In the genomic region with DNA sequence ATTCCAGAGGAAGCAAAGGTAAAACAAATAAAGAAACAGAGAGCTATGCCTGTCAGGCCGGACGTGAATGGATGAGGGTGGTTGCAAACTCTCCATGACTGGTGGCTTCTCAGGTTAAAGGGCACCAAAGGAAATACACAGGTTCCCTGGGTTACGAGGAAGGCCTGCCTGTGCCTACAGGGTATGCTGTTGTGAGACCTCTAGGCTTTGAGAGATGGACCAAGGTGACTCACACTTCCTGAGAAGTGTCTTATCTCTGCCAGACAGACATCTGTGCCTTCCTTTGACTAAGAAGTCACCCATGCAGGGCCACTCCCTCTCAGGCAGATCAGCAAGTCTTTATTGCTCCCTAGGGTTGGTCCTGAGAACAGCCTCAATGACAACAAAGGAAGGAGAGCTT, we compare ENCODE assay signal across 14 mouse cellular contexts. TPM values are rescaled to one million over a fixed set of nuclear protein-coding genes. Genes with fewer than 3 reads are reported as not detected.
A peak's percentile ranks its signal among the peaks of the same experiment; 100 is the strongest.
DNase-seq lines count a peak whose midpoint lies in the region; ATAC-seq and TF ChIP-seq lines count a peak whose summit lies in the region.
"Had no signal": no experiment of that assay in that cellular context is flagged by ENCODE, and none has a peak within 500 bp of the region (broad histone marks: within the 10 kb centered on the region; RNA-seq: fewer than 3 reads in every experiment).

No protein-coding gene starts in this region.

- no peaks in the 10 kb centered on the region for H3K36me3 ChIP-seq in heart, embryonic 14.5 days (ENCODE audit: control insufficient read depth, insufficient read depth, low read length)
- H3K36me3 ChIP-seq in kidney, postnatal 0 days (ENCODE audit: insufficient read depth, low read length): no peaks in the 10 kb centered on the region
- H3K36me3 ChIP-seq in midbrain, postnatal 0 days (ENCODE audit: insufficient read depth, low read length): no peaks in the 10 kb centered on the region

- H3K4me3 ChIP-seq in heart, embryonic 14.5 days (ENCODE audit: control insufficient read depth in 1 of 2, insufficient read depth in 1 of 2, low read depth in 1 of 2, low read length in 2 of 2): no peak overlapping the region
- no peak overlapping the region for H3K4me3 ChIP-seq in kidney, postnatal 0 days (replicated peaks; ENCODE audit: low read depth, low read length)
- no peak overlapping the region for H3K4me3 ChIP-seq in midbrain, postnatal 0 days (ENCODE audit: low read depth, low read length)
- H3K4me3 ChIP-seq: myocyte had no signal

- no peak for DNase-seq in heart, adult 8-10 months (ENCODE audit: low spot score)
- peak; percentile 63 for DNase-seq in ZHBTc4 (ENCODE audit: low read depth, low spot score)
- DNase-seq in kidney, postnatal 0 days (ENCODE audit: low spot score): peak; percentile 69
- peak; percentile 66 for DNase-seq in lung, postnatal 25 days (ENCODE audit: low spot score)
- no peak for DNase-seq in cerebellum, postnatal 25 days
- DNase-seq in left cerebral cortex, adult 18-20 months (ENCODE audit: low spot score in 2 of 2): no peak
- DNase-seq in midbrain, postnatal 0 days (ENCODE audit: low spot score): no peak
- DNase-seq: cerebellum, adult 9-10 months; thymus, postnatal 36 days had no signal

- no peak overlapping the region for H3K27ac ChIP-seq in heart, embryonic 14.5 days (replicated peaks in 1 of 2; ENCODE audit: control insufficient read depth in 1 of 2, insufficient read depth in 1 of 2, low read depth in 2 of 2, low read length in 2 of 2)
- no peak overlapping the region for H3K27ac ChIP-seq in kidney, postnatal 0 days
- H3K27ac ChIP-seq in midbrain, postnatal 0 days (ENCODE audit: low read depth, low read length): no peak overlapping the region

- no peaks in the 10 kb centered on the region for H3K4me1 ChIP-seq in heart, embryonic 14.5 days (ENCODE audit: control insufficient read depth in 2 of 2, insufficient read depth in 2 of 2, low read length in 2 of 2)
- no peaks in the 10 kb centered on the region for H3K4me1 ChIP-seq in kidney, postnatal 0 days (replicated peaks; ENCODE audit: insufficient read depth, low read length)
- no peaks in the 10 kb centered on the region for H3K4me1 ChIP-seq in midbrain, postnatal 0 days (ENCODE audit: insufficient read depth, low read length)

- no peak for TF ChIP-seq CTCF in kidney, postnatal 0 days (IDR thresholded peaks at IDR 0.05; ENCODE audit: low read depth)
- TF ChIP-seq CTCF in midbrain, postnatal 0 days (IDR thresholded peaks at IDR 0.05): no peak

- WGBS in heart, embryonic 14.5 days: 55% methylated on average over 3 of the region's 3 CpGs
- WGBS in kidney, postnatal 0 days: 18% methylated on average over 3 of the region's 3 CpGs
- 86% methylated on average over 3 of the region's 3 CpGs for WGBS in midbrain, postnatal 0 days

- H3K27me3 ChIP-seq in heart, embryonic 14.5 days (ENCODE audit: control insufficient read depth, insufficient read depth, low read length): no peaks in the 10 kb centered on the region
- no peaks in the 10 kb centered on the region for H3K27me3 ChIP-seq in kidney, postnatal 0 days (ENCODE audit: insufficient read depth, low read length)
- no peaks in the 10 kb centered on the region for H3K27me3 ChIP-seq in midbrain, postnatal 0 days (ENCODE audit: insufficient read depth, low read length)

- no peak overlapping the region for H3K4me2 ChIP-seq in heart, embryonic 14.5 days (ENCODE audit: low read length)
- H3K4me2 ChIP-seq in kidney, postnatal 0 days (ENCODE audit: low read length): no peak overlapping the region
- H3K4me2 ChIP-seq in midbrain, postnatal 0 days (ENCODE audit: low read depth, low read length, poor library complexity, severe bottlenecking): no peak overlapping the region

- peak; percentile 43 for ATAC-seq in heart, embryonic 14.5 days (ENCODE audit: insufficient number of reproducible peaks, insufficient read depth, low FRiP score, low read depth)
- no peak for ATAC-seq in kidney, postnatal 0 days (replicated peaks; ENCODE audit: low FRiP score, low read depth)
- ATAC-seq in midbrain, postnatal 0 days (ENCODE audit: low FRiP score): no peak
- ATAC-seq: forebrain, embryonic 14.5 days; hindbrain, embryonic 16.5 days had no signal

- H3K9me3 ChIP-seq in heart, embryonic 14.5 days (ENCODE audit: control insufficient read depth, low read length): 0 out of 2 replicates have a peak, but pooled peaks cover 5% of the 10 kb centered on the region
- no peaks in the 10 kb centered on the region for H3K9me3 ChIP-seq in kidney, postnatal 0 days (replicated peaks; ENCODE audit: low read length)
- H3K9me3 ChIP-seq in midbrain, postnatal 0 days (ENCODE audit: low read length): no peaks in the 10 kb centered on the region

- no peak overlapping the region for H3K9ac ChIP-seq in heart, embryonic 14.5 days (ENCODE audit: low read length)
- H3K9ac ChIP-seq in kidney, postnatal 0 days (ENCODE audit: low read depth, low read length): no peak overlapping the region
- H3K9ac ChIP-seq in midbrain, postnatal 0 days (replicated peaks; ENCODE audit: low read length, poor library complexity, severe bottlenecking): no peak overlapping the region

RNA-seq across cellular contexts. Expression of a gene that starts 21.2 kb away (rescaled TPM):
- polyA plus RNA-seq in heart, embryonic 14.5 days (2014; fragmentation: Nextera tagmentation; extraction: Ambion mirVana): not detected in 2 replicates
- total RNA-seq in heart, adult 8-10 months (2022): not detected
- 0.17 TPM in 1 of 2 replicates, not detected in the other for polyA plus RNA-seq in kidney, postnatal 0 days (2015; fragmentation: Nextera tagmentation; extraction: Ambion mirVana)
- not detected for total RNA-seq in left cerebral cortex, adult 18-20 months (2021)
- not detected in 2 replicates for total RNA-seq in midbrain, postnatal 0 days (2014; rRNA removed)
- polyA plus RNA-seq in midbrain, postnatal 0 days (2015; fragmentation: Nextera tagmentation; extraction: Ambion mirVana): not detected in 2 replicates
- total RNA-seq: left cerebral cortex, postnatal 25 days had no signal
- polyA plus RNA-seq: forebrain, embryonic 14.5 days; myocyte had no signal

RNA-seq across cellular contexts. Expression of a gene that starts 50.5 kb away (rescaled TPM):
- 46.0 and 49.3 TPM in 2 replicates for polyA plus RNA-seq in heart, embryonic 14.5 days (2014; fragmentation: Nextera tagmentation; extraction: Ambion mirVana)
- 10 to 100 TPM; 18.5 to 24.8 (median 21.2) TPM for total RNA-seq in heart, adult 8-10 months (2022)
- polyA plus RNA-seq in kidney, postnatal 0 days (2015; fragmentation: Nextera tagmentation; extraction: Ambion mirVana): 83.6 and 83.7 TPM in 2 replicates
- total RNA-seq in left cerebral cortex, adult 18-20 months (2021): 10 to 100 TPM; 34.8 to 36.7 TPM
- 29.5 and 36.6 TPM in 2 replicates for total RNA-seq in midbrain, postnatal 0 days (2014; rRNA removed)
- 42.5 and 44.2 TPM in 2 replicates for polyA plus RNA-seq in midbrain, postnatal 0 days (2015; fragmentation: Nextera tagmentation; extraction: Ambion mirVana)

Comparison
In these comparisons a context has a peak if more than half of its experiments do, and no peak if none do; other contexts are left out.
1. DNase-seq: peak in ZHBTc4 (single experiment), kidney, postnatal 0 days (single experiment) and lung, postnatal 25 days (single experiment); none in heart, adult 8-10 months (single experiment), cerebellum, postnatal 25 days (0 of 2), left cerebral cortex, adult 18-20 months (0 of 2) and midbrain, postnatal 0 days (single experiment).